Mouse (Mus musculus) cortical plate, adult 2 months (tissue): Measurements from ENCODE around the gene Sytl3.
"Not testable (repeated sequence)": the region's sequence is repeated elsewhere in the genome, so short reads cannot be mapped to it uniquely, and the experiment has no call there.

Experiments used
- CTCF ChIP-seq: fragments of 200-500 bp; IDR thresholded peaks from 2 replicates; pipeline ENCODE4 v1.5.1; 2011; ENCODE audit warnings: mild to moderate bottlenecking, control low read depth, low read length; ENCODE audit not compliant: insufficient read depth; ENCODE audit errors: extremely low read depth
- POLR2A ChIP-seq: fragments of 200-500 bp; IDR thresholded peaks from 2 replicates; pipeline ENCODE4 v1.6.1; 2011; ENCODE audit warnings: mild to moderate bottlenecking, low read length, control low read depth; ENCODE audit not compliant: insufficient read depth; ENCODE audit errors: extremely low read depth

DNA sequence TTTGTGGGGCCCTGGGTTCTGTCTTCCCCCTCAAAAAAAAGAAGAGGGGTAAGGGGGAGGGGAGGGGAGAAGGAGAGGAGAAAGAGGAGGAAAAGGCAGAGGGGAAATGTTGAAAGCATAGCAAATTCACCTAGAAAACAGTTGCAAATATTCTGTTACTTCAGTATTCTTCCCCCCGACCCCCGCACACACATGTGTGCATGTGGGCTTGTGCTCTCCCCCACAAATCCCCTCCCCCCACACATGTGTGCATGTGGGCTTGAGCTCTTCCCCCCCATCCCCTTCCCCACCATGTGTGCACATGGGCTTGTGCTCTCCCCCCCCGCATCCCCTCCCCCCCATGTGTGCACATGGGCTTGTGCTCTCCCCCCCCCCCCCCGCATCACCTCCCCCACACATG lies 30.5 kb downstream of the Sytl3 start:
- TF ChIP-seq POLR2A, CTCF: not testable (repeated sequence)
